Mouse (Mus musculus) neutrophil, adult 83 days (primary cell): Measurements from ENCODE around the gene Wars2. TPM values are rescaled to one million over a fixed set of nuclear protein-coding genes. Genes with fewer than 3 reads are reported as not detected.

Experiments used
- total RNA-seq, 2 experiments: library from RNA; stranded (reverse); gene quantifications; one replicate each; pipeline ENCODE4 v1.2.4; 2023

Wars2 gene
- 1 to 10 TPM; 3.1 to 3.4 TPM for total RNA-seq

DNA sequence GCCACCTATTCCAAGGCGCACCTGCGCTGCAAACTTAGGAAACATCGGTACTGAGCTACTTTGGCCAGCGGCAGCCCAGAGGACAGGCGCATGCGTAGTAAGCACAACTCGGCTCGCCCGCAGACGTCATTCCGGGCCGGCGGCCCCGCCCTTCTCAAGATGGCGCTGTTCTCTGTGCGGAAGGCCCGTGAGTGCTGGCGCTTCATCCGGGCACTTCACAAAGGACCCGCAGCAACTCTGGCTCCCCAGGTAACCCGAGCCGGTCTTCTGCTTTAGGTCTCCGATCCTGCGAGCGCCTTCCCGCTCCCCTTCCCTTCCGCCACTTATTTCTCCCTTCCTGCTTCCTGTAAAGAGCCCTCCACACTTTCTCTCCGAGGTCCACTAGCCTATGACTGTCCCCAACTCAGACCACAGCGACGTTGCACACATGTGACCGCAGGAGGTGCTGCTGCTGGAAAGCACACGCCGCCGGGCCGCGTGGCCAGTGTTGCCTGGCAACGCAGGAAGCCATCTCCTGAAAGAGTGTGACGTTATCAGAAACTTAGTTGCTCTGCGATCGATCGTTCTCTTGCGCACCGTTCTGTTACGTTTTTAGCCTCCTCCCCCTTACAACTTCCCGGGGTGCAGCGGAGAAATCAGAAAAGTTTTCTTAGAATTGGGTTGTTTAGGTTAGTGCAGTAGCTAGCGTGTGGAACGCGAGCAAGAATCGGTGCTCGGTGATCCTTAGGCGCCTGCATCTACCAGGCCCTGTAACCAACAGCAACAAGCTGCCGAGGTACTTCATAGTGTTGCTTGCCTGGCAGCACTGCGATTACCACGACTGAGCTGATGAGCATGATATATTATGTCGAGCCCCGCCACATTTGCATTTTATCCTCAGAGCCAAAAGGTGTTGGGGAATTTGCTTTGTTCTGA lies at the start of gene Wars2:
TSS of gene Wars2 (plus strand) at position 129 of the 915 bp plus-strand sequence.

DNA sequence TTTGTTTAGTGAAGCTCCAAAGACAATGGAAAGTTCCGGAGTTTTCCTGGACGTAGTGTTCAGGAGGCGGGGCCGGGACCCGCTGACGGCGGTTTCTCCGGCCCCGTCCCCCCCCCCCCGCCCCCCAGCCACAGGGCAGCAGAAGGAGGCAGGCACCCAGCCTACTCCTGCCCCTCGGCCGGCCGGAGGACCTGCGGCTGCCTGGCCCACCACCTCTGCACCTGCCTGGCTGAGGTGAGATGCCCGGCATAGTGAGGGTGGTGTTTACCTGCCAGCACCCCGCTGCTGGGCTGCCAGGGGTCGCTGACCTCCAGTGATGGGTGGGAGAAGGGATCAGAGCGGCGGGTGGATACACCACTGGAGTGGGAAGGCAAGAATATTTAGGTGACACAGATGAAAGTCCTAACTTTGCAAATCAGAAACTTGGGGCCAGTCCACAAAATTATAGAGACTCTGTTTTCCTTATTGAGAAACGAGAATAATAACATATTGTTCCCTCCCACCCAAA lies 99.4 kb downstream of the Wars2 start, which contains the start of gene Tbx15:
TSS of gene Tbx15 (plus strand) at position 169 of the 508 bp plus-strand sequence.

Other genes starting within 250 kb of the Wars2 start
- not detected for gene Hao2, start 247.8 kb upstream of the Wars2 start, total RNA-seq
- under 1 TPM in 1 of 2 experiments, not detected in 1; 0.20 TPM for gene Tbx15, start 99.3 kb downstream of the Wars2 start, total RNA-seq